Mouse (Mus musculus): ENCODE measurements around the gene Etv2.

GRCm38 (mm10) chr7:30639083-30639482, 3.4 kb upstream of the Etv2 start:
- TF ChIP-seq CTCF (IDR thresholded peaks at IDR 0.05; ENCODE audit: extremely low read depth, insufficient read depth, insufficient read length, insufficient replicate concordance) (no peak), POLR2A (IDR thresholded peaks at IDR 0.05; ENCODE audit: low read depth, low read length) (no peak)

Data from spleen, adult 2 months (tissue).